Mouse (Mus musculus): ENCODE measurements around the gene P2rx7. TPM values are rescaled to one million over a fixed set of nuclear protein-coding genes. Genes with fewer than 3 reads are reported as not detected.

The P2rx7 gene
- total RNA-seq, 2 experiments from 2014 or later: 4.0 to 4.6 TPM

DNA sequence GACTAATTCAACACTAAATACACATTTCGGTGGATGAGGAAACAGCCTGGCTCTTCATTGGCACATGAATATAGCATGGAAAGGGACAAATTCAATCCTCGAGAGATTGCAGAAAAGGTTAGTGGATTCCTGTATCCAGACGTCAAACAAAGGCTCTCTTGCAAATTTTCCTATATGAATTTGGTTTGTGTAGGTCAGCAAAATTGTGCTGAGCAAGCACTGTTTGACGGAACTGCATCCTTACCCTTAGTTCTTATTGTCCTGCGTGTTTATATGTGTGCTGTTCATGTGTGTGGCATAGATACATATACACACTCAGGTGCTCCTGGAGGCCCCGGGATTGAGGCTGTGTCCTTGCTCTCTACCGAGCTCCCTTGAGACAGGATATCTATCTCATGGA, 45.4 kb downstream of the P2rx7 start:
- DNase-seq (ENCODE audit: low spot score in 2 of 2): no peak

DNA sequence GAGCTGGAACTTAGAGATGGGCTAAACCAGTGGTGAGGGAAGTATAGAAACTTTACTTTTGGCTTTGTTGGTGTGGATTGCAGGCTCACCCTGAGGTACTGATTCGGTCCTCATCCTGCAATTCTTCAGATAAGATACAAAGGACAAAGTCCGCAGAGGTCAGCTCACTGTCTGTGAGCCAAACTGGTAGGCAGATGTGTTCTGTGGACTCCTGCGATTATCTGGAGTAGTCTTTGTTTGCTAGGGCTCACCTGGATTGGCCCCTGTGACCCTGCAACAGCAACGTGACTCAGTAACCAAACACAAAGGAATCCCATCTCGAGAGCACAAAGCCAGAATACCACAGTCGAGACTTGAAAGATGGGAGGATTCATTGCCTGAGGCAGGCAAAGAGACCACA, 46.8 kb downstream of the P2rx7 start:
- DNase-seq (ENCODE audit: low spot score in 2 of 2): no peak

DNA sequence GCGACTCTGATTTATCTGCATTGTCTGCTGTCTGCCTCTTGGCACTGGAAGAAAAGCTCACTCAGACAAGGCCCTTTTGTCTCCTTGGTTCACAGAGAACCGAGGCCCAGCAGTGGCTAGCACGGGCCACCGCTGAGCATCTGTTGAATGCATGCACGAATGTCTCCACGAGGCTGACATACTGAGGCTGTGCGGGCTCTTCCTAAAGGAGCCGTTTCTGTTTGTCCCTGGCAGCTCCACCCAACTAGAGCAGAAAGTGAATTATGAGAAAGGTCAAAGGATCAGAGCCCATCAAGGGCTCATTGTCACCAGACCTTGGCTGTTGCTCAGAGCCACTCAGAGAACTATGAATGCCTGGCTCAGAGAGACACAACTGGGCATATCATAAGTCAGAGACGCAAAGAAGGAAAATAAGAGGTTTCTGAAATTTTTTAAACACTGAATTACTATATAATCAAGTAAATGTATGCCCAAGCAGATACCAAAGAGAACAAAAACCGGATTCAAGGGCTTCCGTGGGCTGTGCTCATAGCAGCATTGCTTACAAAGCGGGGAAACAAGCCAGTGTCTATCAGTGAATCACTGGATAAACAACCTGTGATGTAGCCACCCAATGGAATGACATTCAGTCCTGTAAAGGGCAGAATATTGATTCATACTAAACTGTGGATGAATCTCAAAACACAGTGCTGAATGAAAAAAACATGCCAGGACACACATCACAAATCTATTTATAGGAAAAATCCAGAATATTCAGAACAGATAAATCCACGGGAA, 49.9 kb downstream of the P2rx7 start:
- DNase-seq (ENCODE audit: low spot score in 2 of 2): no peak

DNA sequence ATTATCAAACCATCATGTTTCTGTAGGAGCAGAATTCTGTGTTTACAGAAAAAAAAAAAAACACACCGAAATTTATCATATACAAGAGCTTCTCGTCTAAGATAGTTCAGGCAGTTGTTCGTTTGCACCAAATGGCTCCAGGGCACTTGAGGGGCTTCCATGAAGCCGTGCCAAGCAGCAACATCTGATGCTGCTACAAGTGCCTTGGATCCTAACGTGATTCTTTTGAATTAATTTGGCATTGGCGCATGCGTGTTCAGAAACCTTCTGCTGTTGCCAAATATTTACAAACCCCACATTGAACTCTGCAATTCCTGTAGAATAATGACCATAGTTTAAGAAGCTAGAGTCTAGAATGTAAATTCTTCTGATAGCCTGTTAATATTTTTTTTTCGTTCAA, 51.8 kb downstream of the P2rx7 start:
- DNase-seq (ENCODE audit: low spot score in 2 of 2): no peak

DNA sequence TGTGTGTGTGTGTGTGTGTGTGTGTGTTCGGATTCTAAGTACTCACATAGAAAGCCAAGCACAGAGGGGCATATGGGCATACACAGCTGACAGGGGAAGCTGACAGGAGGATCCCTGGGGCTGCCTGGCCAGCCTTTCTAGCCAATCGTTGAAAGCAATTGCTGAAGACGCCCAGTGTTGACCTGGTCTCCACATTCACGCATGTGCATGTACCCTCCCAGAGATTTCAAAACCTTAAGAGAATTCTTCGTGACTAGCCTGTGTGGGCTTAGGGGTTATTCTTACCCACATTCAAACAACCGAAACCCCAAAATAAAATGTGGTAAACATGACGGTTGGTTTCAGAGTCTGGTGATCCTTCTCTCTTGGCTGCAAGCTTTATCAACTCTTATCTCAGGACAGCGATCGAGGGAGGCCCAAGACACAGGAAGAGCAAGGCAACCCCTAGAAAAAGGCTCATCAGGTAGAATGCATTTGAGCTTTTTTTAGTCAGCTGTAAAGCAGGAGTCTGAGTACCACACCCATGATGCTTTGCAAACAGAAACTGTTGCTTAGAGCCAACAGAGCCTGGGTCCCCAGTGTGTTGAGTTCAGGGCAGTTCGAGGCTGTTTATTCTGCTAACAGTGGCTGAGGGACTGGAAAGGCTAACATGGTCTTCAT, 54.5 kb downstream of the P2rx7 start:
- no peak for DNase-seq (ENCODE audit: low spot score in 2 of 2)

DNA sequence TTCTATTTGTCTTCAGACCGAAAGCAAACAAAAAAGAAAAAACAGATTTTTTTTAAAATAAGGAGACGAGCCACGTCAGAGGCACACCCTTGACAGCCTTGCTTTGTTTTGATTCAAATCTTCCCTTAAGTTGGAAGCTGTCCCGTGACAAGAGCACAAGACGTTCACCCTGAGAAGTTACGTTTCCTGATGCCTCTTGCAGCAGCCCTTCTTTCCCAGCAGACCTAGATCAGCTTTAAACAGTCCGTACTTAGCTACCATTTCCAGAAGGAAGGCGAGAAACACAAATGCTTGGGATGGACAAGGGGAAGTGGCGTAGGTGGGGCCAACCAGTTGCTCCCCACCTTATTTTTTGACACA, 55.0 kb downstream of the P2rx7 start:
- no peak for DNase-seq (ENCODE audit: low spot score in 2 of 2)

DNA sequence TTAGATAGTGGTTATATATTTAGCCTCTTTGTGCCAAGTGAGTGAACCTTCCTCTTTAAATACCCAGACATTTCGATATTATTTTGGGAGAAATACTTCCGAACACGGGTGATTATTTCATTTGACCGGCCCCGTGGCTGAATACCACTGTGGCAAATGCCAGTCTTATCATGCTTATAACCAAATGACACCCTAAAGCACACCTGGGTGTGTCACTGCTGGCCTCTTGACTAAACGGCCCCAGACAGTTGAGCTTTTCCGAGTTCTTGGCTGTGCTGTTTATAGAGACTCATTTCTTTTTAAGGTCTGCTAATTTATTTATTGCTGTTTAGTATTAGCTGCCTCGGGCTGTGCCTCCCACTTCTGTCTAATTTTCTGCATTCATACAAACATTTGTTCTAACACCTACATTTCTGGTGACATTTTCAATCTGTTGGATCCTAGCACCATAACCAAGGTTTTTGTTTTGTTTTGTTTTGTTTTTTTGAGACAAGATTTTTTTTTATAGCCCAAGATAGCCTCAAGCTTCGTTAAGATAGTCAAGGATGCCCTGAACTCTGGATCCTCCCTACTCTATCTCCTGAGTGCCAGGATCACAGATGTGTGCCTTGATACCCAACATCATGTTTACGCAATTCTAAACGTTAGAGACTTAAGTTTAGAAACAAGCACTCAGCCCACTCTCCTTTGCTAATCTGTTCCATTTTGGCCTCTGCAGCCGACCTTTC, 56.6 kb downstream of the P2rx7 start:
- DNase-seq (ENCODE audit: low spot score in 2 of 2): no peak

DNA sequence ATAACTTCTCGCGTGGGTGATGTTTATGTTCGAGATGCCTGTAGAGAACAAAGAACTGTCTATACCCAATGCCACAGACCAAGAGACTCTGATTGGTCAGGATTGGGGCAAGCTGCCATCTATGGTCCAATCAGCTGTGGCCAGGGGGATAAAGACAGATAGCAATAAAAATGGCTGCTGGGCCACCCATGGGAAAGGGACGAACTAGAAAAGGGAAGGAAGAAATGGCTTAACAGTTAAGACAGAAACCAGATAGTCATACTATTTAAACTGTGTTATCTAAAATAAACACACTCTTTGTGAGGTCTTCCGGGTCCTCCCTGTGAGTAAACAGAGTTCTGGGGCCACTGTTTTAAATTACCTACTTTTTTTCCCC, 57.1 kb downstream of the P2rx7 start:
- DNase-seq (ENCODE audit: low spot score in 2 of 2): no peak

DNA sequence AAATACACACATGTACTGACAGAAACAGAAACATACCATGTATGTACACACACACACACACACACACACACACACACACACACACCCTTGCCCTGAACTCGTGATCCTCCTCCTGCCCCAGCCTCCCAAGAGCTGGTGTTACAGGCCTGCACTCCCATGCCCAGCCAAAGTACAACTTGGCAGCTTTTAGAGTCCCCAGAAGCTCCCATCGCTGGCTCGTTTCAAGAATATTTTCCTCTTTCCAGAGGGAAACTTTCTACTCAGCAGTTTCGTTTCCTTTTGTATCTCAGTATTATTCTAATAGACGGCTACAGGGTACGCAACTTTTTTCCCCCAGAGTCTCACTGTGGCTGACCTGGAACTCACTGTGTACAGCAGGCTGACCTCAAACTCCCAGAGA, 58.4 kb downstream of the P2rx7 start:
- DNase-seq (ENCODE audit: low spot score in 2 of 2): no peak

DNA sequence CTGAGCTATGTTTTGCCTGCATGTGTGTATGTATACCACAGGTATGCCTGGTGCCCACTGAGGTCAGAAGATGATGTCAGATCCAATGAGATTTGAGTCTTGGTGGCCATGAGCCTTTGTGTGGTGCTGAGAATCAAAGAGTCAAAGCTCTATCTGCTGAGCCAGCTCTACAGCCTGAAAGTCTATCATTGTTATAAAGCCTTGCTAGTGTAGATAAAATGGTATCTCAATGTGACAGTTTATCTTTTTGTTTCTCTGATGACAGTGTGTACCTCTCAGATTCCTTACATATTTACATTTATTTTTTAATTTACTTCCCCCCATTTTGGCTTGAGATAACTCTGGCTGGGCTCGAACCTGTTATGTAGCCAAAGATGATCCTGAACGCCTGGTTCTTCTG, 59.9 kb downstream of the P2rx7 start:
- DNase-seq (ENCODE audit: low spot score in 2 of 2): no peak

DNA sequence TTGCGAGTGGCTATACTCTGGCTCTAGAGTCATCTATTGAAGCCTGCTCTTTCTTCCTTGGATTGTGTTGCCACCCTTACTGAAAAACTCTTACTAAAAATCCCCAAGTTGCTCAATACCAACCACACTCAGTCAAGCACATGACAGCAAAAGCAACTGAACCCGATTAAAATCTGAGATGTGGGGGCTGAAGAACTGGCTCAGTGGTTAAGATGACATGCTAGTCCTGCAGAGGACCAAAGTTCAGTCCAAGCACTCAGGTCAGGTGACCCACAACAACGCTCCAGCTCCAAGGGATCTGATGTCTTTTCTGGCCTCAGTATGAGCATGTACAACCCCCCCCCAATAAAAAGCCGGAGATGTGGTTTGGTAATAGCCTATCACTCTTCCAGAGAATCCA, 60.9 kb downstream of the P2rx7 start:
- no peak for DNase-seq (ENCODE audit: low spot score in 2 of 2)

DNA sequence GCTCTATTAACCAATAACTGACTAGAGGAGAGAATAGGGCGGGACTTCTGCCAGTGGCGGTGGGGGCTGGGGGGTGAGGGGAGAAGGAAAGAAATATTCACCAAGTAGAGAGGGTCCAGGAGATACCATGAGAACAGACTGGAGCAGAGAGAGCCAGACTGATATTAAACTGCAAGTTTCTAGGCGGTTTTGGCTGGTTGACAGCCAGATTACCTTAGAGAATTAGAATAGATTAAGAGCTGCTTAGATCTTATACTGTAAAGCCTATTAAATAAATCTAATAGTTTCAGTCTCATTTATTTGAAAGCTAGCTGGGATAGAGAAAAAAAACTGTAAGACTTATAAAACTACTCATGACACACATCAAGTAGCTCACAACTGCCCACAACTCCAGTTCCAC, 61.5 kb downstream of the P2rx7 start:
- no peak for DNase-seq (ENCODE audit: low spot score in 2 of 2)

DNA sequence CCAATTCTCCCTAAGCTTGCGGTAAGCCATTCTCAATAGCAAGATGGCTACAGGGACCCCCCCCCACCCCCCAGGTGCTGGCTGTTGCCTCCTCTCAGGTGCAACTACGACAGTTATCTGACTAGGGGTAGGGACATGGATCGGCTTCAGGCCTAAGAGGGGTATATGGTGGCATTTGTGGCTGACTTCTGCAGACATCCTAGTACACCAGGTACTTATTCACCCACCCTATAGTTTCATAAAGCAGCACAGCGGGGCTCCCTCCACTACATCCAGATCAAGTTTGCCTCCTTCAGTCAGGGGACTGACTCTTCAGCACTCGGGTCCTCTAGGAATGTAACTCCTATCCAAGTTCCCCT, 63.2 kb downstream of the P2rx7 start:
- no peak for DNase-seq (ENCODE audit: low spot score in 2 of 2)

DNA sequence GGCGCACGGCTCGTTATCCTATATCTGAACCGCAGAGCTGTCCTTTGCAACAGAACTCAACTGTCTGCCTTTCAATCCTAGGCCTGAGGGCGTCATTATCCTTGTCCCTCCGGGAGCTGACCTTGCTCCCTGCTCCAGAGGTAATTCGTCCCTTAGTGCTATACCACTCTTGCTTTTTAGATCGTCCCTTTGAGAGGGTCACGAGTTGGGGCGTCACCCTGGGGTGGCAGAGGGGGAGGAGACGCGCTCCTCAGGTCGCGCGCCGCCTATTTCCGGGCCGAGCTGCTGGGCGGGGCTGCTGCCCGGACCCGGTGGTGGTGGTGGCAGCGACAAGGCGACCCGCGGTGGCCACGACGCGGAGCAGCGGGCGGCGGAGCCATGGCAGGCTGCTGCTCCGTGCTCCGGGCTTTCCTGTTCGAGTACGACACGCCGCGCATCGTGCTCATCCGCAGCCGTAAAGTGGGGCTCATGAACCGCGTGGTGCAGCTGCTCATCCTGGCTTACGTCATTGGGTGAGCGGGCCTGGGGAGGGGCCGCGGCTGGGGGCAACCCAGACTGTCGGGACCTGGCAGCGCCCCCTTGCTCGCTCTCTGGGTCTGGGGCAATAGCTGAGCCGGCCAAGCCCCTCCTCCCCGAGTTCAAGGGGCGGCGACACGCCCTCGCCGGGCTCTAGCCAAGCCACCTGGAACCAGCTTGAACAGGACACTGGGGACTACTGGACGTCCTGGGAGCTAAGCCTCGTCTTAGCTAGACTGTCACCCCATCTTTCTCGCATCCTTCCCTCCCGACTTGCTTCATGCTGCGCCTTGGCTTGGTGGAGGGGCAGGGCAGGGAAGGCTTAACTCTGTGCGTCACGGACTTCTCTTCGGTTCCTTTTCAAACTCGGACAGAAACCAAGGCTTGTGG, 63.8 kb downstream of the P2rx7 start, which contains the start of gene P2rx4:
P2rx4 (plus strand) TSS at position 269 of the 906 bp plus-strand sequence.
- DNase-seq (ENCODE audit: low spot score in 2 of 2): peak; percentile 58 to 64

DNA sequence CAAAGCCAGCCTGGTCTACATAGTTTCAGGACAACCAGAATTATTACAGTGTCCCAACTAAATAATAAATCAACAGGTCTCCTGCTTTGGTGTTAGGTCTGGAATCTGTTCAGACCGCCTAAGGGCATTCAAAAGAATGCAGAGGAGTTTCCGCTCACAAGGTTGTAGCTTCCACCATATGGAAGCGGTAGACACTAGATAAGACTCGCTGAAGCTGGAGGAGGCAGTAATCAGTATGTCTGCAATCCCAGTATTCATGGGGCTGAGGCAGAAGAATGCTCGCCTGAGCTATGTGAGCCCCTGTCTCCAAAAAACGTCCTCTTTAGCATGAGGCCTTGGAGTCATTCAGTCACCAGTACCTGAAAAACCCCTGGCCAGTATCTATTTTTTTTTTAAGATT, 65.1 kb downstream of the P2rx7 start:
- no peak for DNase-seq (ENCODE audit: low spot score in 2 of 2)

DNA sequence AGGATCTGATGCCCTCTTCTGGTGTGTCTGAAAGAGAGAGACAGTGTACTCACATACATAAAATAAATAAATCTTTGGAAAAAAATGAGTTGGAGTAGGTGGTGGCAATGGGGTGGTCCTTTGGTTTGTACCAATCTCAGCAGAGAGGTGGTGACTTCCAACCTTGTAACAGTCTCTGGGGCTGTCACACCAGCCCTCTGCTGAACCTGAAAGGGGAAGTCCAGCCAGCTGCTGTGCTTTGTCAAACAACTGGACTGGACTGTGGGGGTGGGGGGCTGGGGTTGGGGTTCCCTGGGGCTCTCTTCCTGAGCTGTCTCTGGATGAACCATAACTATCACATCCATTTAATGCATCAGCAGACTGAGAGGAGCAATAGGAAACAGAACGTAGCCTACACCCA, 72.0 kb downstream of the P2rx7 start:
- DNase-seq (ENCODE audit: low spot score in 2 of 2): no peak

DNA sequence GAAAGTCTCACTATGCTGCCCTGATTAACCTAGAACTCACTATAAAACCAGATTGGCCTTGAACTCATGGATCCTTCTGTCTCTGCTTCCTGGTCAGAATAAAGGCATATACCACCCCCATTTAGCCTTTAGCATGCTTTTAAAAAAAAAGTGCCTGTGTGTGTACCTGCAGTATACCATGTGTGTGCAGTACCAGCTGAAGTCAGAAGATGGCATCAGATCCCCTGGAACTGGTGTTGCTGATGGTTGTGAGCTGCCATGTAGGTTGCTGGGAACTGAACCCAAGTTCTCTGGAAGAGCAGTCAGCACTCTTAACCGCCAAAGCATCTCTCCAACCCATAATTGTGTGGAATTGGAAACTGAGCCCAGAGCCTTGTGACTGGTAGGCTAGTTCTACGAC, 73.1 kb downstream of the P2rx7 start:
- DNase-seq (ENCODE audit: low spot score in 2 of 2): no peak

DNA sequence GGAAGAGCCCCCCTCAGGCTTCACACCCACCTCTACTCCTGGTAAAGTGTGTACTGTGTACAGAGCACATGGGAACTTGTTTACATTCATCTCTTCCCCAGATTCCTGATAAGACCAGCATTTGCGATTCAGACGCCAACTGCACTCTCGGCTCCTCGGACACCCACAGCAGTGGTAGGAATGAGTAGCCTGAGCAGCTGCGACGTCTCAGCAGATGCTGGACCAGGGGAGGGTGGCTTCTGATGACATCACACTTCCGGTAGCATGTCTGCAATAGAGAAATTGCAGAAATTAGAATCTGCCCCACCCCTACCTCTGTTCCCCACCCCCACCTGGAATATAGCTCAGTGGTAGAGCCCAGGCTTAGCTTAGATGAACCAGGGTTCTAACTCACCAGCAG, 74.7 kb downstream of the P2rx7 start:
- no peak for DNase-seq (ENCODE audit: low spot score in 2 of 2)

DNA sequence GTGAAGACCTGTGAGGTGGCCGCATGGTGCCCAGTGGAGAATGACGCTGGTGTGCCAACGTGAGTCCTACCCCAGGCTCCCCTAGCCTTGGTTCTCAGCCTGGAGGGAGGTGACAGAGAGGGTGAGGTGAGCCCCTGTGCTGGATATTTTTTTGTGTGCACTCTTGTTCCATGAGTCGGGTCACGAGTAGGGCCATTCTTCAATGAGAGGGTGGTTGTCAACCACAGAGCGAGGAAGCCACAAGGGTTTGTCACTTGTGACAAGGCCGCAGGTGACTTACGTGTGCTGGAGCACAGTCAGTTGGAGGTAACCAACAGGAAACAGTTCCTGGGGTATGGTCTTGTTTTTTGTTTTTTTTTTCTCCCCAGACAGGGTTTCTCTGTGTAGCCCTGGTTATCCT, 75.5 kb downstream of the P2rx7 start:
- no peak for DNase-seq (ENCODE audit: low spot score in 2 of 2)

DNA sequence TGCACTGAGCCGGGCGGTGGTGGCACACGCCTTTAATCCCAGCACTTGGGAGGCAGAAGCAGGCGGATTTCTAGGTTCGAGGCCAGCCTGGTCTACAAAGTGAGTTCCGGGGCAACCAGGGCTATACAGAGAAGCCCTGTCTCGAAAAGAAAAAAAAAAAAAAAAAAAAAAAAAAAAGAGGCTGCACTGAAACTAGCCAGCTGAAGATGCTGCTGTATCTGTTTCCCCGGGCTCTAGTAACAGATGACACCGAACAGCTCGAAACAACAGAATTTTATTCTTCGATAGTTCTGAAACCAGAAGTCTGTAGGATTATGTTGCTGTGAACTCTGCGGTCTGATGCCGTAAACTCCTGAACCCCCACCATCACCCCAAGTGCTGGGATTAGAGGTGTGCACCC, 81.7 kb downstream of the P2rx7 start:
- no peak for DNase-seq (ENCODE audit: low spot score in 2 of 2)

DNA sequence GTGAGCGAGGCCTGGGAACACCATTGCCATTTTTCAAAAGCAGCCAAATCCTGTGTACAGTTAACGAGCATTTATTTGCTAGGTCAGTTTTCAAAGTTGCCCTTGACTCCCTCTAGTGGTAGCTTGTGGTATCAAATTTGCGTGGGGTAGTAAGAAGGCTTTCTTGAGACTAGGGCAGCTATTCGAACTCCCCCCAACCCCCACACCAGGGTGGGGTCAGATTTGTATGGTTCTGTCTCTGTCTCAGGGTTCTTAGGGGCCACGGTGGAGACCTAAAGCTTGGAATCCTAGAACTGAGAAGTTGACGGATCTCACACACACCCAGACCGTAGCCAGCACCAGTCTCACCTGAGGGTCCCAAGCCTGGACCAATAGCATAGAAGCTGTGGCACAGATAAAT, 82.4 kb downstream of the P2rx7 start:
- peak in 1 of 2 experiments; percentile 40 for DNase-seq (ENCODE audit: low spot score in 2 of 2)
